Mouse (Mus musculus) kidney, postnatal 0 days (tissue): ENCODE measurements around the gene Slc9a7. TPM values are rescaled to one million over a fixed set of nuclear protein-coding genes. Genes with fewer than 3 reads are reported as not detected.

Source experiments
- ATAC-seq: fragments of 200-750 bp; cut with Nextera tagmentation; replicated peaks from 2 replicates; pipeline ENCODE4 v1.8.0; 2017; ENCODE audit warnings: low read depth, moderate number of reproducible peaks, moderate TSS enrichment, moderate library complexity; ENCODE audit not compliant: low FRiP score
- DNase-seq: peaks from one replicate; pipeline ENCODE4 v3.0.0-alpha.2; 2016; ENCODE audit warnings: low spot score
- H3K27ac ChIP-seq: fragments of 300-500 bp; sonication (generic); 2 replicates; pipeline ENCODE4 v1.5.1; 2014; ENCODE audit warnings: mild to moderate bottlenecking
- H3K27me3 ChIP-seq: fragments of 300-500 bp; sonication (generic); 2 replicates; pipeline ENCODE4 v1.6.1; 2014; ENCODE audit warnings: low read length, mixed read lengths; ENCODE audit not compliant: insufficient read depth
- H3K36me3 ChIP-seq: fragments of 300-500 bp; sonication (generic); 2 replicates; pipeline ENCODE4 v1.6.1; 2014; ENCODE audit warnings: low read length, mixed read lengths; ENCODE audit not compliant: insufficient read depth
- H3K4me1 ChIP-seq: fragments of 300-500 bp; sonication (generic); replicated peaks from 2 replicates; pipeline ENCODE4 v1.6.1; 2014; ENCODE audit warnings: antibody characterized with exemption, low read length, mixed read lengths; ENCODE audit not compliant: insufficient read depth
- H3K4me2 ChIP-seq: fragments of 300-500 bp; sonication (generic); 2 replicates; pipeline ENCODE4 v1.6.1; 2014; ENCODE audit warnings: mild to moderate bottlenecking, low read length, moderate library complexity, mixed read lengths
- H3K4me3 ChIP-seq: fragments of 300-500 bp; sonication (generic); replicated peaks from 2 replicates; pipeline ENCODE4 v1.5.1; 2014; ENCODE audit warnings: low read depth, low read length
- H3K9ac ChIP-seq: fragments of 300-500 bp; sonication (generic); 2 replicates; pipeline ENCODE4 v1.6.1; 2014; ENCODE audit warnings: low read depth, low read length
- H3K9me3 ChIP-seq: fragments of 300-500 bp; sonication (generic); replicated peaks from 2 replicates; pipeline ENCODE4 v1.6.1; 2016; ENCODE audit warnings: low read length, inconsistent platforms, mixed read lengths
- CTCF ChIP-seq: IDR thresholded peaks from 2 replicates; pipeline ENCODE4 v1.5.1; 2016; ENCODE audit warnings: antibody characterized with exemption, low read depth, mild to moderate bottlenecking, moderate library complexity
- WGBS: fragments of 180-500 bp; shearing (Covaris S2); extraction: QIAGEN DNeasy Blood & Tissue Kit; methylation state at CpG from one replicate; pipeline ENCODE4 v1.1.7; 2014; 5-methylcytosine and 5-hydroxymethylcytosine counted together
- polyA plus RNA-seq: library from polyadenylated mRNA; unstranded; fragments of >200 nt; fragmentation: Nextera tagmentation; extraction: Ambion mirVana; gene quantifications from 2 replicates; pipeline ENCODE4 v1.2.1, GENCODE M21; 2015

Gene Slc9a7
- polyA plus RNA-seq, 1 experiment from 2014 or later: 1.2 TPM

DNA sequence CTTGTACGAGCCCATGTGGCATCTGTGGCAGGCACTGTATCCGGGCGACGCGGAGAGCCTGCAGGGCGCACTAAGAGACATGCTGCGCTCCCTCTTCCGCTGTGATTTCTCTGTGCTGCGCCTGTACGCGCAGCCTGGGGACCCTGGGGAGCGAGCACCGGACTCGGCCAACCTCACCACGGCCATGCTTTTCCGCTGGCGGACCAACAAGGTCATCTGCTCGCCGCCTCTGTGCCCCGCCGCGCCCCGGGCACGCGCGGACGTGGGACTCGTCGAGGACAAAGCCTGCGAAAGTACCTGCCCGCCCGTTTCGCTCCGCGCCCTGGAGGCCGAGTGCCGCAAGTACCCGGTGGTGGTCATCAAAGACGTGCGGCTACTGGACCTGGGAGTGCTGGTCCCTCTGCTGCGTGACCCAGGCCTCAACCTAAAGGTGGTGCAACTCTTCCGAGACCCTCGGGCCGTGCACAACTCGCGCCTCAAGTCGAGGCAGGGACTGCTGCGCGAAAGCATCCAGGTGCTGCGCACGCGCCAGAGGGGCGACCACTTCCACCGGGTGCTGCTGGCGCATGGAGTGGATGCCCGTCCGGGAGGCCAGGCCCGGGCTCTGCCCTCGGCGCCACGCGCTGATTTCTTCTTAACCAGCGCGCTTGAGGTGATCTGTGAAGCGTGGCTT, 231.4 kb downstream of the Slc9a7 start:
- H3K27ac ChIP-seq: no peak overlapping the region
- peak overlapping the region; percentile 42 for H3K4me3 ChIP-seq
- H3K4me2 ChIP-seq: peak overlapping the region; percentile 70
- 32% methylated on average over 65 of the region's 65 CpGs for WGBS
- DNase-seq (peak; percentile 10), ATAC-seq (peak; percentile 34; the same call in 1 of the 2 replicates)
- no peak for TF ChIP-seq CTCF
- no peaks in the 10 kb centered on the region for H3K9me3 ChIP-seq
- H3K4me1 ChIP-seq: 0 out of 2 replicates have a peak, but pooled peaks cover 3% of the 10 kb centered on the region
- no peak overlapping the region for H3K9ac ChIP-seq
- no peaks in the 10 kb centered on the region for H3K36me3 ChIP-seq
- no peaks in the 10 kb centered on the region; the same call in 1 of the 2 replicates for H3K27me3 ChIP-seq

DNA sequence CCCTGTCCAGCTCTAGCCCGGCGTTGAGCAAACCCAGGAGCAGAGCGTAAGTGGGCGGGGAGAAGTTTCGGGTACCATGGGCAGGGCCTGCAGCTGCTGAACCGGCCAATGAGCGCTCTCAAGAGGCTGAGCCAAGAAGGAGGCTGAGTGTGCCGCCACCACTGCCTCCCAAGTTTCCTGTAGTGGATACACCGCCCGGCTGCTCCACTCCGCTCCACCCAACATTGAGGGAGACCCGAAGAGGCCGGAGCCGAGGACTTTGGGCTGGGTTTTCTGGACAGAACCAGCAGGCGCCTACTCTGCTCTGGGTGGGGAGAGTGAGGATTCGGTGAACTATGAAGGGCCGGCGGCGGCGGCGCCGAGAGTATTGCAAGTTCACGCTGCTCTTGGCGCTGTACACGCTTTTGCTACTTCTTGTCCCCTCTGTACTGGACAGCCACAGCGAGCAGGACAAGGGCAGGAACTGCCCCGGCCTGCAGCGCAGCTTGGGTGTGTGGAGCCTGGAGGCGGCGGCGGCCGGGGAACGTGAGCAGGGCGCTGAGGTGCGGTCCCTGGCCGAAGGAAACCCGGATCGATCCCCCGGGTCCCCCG, 232.1 kb downstream of the Slc9a7 start, which contains the start of gene Chst7:
Gene Chst7 (plus strand): TSS at position 180 of the 591 bp plus-strand sequence.
- 24% methylated on average over 39 of the region's 40 CpGs for WGBS
- ATAC-seq: peak; percentile 92

More for the DNA sequence above, 232.1 kb downstream of the Slc9a7 start, which contains the start of gene Chst7:
- Histone ChIP-seq H3K4me2 (peak within 1 kb of the TSS; percentile 70), H3K4me3 (peak within 1 kb of the TSS; percentile 42), H3K4me1 (0 out of 2 replicates have a peak, but pooled peaks cover 3% of the 10 kb centered on the region), H3K27ac (no peak within 1 kb of the TSS), H3K9ac (no peak within 1 kb of the TSS), H3K36me3 (no peaks in the 10 kb centered on the region), H3K27me3 (no peaks in the 10 kb centered on the region; the same call in 1 of the 2 replicates), H3K9me3 (no peaks in the 10 kb centered on the region)
- DNase-seq: peak; percentile 81
- no peak for TF ChIP-seq CTCF

Other genes with a start within 250 kb of the Slc9a7 start
- 4.1 and 4.3 TPM in 2 replicates for gene Chst7, start 232.2 kb downstream of the Slc9a7 start, polyA plus RNA-seq
- 11.2 and 13.0 TPM in 2 replicates for gene Rp2, start 72.7 kb upstream of the Slc9a7 start, polyA plus RNA-seq
- 6.9 and 8.1 TPM in 2 replicates for gene Jade3, start 133.9 kb upstream of the Slc9a7 start, polyA plus RNA-seq